Mouse (Mus musculus) liver, adult 2 months (tissue): ENCODE results near the gene Tln2. TPM values are rescaled to one million over a fixed set of nuclear protein-coding genes. Genes with fewer than 3 reads are reported as not detected.

Experiments
- DNase-seq: peaks from one replicate; pipeline ENCODE4 v3.0.0-alpha.2; 2011; ENCODE audit warnings: low read depth, low spot score; ENCODE audit errors: extremely low read depth
- H3K27ac ChIP-seq: fragments of 200-500 bp; replicated peaks from 2 replicates; pipeline ENCODE4 v1.5.1; 2012; ENCODE audit warnings: low read depth, mild to moderate bottlenecking, control low read depth, inconsistent platforms, low read length; ENCODE audit not compliant: insufficient read depth
- H3K27me3 ChIP-seq: fragments of 200-500 bp; 2 replicates; pipeline ENCODE4 v1.6.1; 2012; ENCODE audit warnings: mild to moderate bottlenecking, moderate library complexity, low read length, inconsistent platforms; ENCODE audit not compliant: control insufficient read depth, insufficient read depth
- H3K36me3 ChIP-seq: fragments of 200-500 bp; 2 replicates; pipeline ENCODE4 v1.6.1; 2012; ENCODE audit warnings: low read length, inconsistent platforms; ENCODE audit not compliant: control insufficient read depth, insufficient read depth
- H3K4me1 ChIP-seq: fragments of 200-500 bp; 2 replicates; pipeline ENCODE4 v1.6.1; 2011; ENCODE audit warnings: low read length; ENCODE audit not compliant: control insufficient read depth, insufficient read depth
- H3K4me3 ChIP-seq: fragments of 200-500 bp; 2 replicates; pipeline ENCODE4 v1.5.1; 2011; ENCODE audit warnings: low read depth, mild to moderate bottlenecking, control low read depth, low read length, moderate library complexity; ENCODE audit not compliant: insufficient read depth
- H3K79me2 ChIP-seq: fragments of 200-500 bp; 2 replicates; pipeline ENCODE4 v1.6.1; 2012; ENCODE audit warnings: inconsistent platforms, mild to moderate bottlenecking, low read length, moderate library complexity; ENCODE audit not compliant: control insufficient read depth, insufficient read depth
- H3K9ac ChIP-seq: fragments of 200-500 bp; 2 replicates; pipeline ENCODE4 v1.6.1; 2012; ENCODE audit warnings: low read depth, mild to moderate bottlenecking, control low read depth, inconsistent platforms, low read length
- CTCF ChIP-seq: fragments of 200-500 bp; IDR thresholded peaks from 2 replicates; pipeline ENCODE4 v1.5.1; 2011; ENCODE audit warnings: low read depth, low read length, control low read depth
- POLR2A ChIP-seq: fragments of 200-500 bp; IDR thresholded peaks from 2 replicates; pipeline ENCODE4 v1.6.1; 2011; ENCODE audit warnings: low read length, control low read depth; ENCODE audit not compliant: insufficient read depth; ENCODE audit errors: extremely low read depth
- WGBS: fragments of 180-500 bp; shearing (Covaris S2); methylation state at CpG from one replicate; pipeline ENCODE4 v1.1.7; 2018; 5-methylcytosine and 5-hydroxymethylcytosine counted together
- polyA plus RNA-seq: library from polyadenylated mRNA; depleted of rRNA; stranded (reverse); fragments of >200 nt; gene quantifications from 2 replicates; pipeline ENCODE4 v1.2.3, GENCODE M21; 2012
- total RNA-seq: library from RNA; depleted of rRNA; stranded (reverse); fragments of >200 nt; gene quantifications from 2 replicates; pipeline ENCODE4 v1.2.3, GENCODE M21; 2014

The Tln2 gene
- total and polyA plus RNA-seq, 2 experiments, result 1.9 to 4.6 TPM

DNA sequence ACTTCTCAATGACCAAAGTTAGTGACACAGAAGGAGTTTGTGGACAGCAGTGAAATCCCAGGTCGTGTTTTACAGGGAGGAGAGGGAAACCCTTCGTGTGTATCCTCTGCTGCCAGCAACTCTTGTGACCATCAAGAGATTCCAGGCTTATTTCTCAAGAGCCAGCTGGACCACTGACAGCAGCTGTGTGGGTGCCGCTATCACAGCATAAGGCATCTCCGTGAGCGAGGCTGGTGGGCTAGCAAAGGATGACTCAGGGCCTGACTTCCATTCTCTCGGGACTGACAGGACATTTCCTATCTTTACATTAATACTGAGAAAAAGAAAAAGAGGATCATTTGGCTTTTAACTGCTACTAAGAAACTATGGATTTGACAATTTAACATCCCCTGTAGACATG lies 283.1 kb downstream of the Tln2 start:
- Histone ChIP-seq H3K4me1 (no peaks in the 10 kb centered on the region), H3K27ac (no peak overlapping the region), H3K79me2 (no peaks in the 10 kb centered on the region), H3K36me3 (no peaks in the 10 kb centered on the region; the same call in 1 of the 2 replicates), H3K27me3 (no peaks in the 10 kb centered on the region), H3K9ac (no peak overlapping the region), H3K4me3 (no peak overlapping the region)
- TF ChIP-seq CTCF, result no peak
- no peak for TF ChIP-seq POLR2A
- WGBS, result 93% methylated on average over 6 of the region's 6 CpGs
- DNase-seq, result no peak

DNA sequence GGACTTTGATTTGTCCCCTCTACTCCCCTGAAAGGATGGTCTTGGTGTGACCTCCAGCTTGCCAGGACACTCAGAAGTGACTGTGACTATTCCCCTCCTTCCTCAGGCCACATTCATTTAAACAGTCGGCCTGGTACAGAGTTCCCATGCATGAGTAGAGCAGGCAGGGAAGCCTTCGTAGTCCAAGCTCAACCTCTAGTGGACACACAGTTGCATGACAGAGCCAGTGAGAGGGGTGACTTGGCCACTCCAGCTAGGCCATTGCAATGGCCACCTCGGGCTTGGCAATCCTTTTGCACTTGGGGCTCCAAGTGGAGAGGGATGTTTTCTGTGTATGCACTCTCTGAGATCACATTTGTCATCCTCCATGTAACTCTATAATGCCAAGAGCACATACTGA lies 285.2 kb downstream of the Tln2 start:
- Histone ChIP-seq H3K4me3 (no peak overlapping the region), H3K9ac (no peak overlapping the region), H3K36me3 (no peaks in the 10 kb centered on the region), H3K27ac (no peak overlapping the region), H3K4me1 (no peaks in the 10 kb centered on the region), H3K79me2 (no peaks in the 10 kb centered on the region), H3K27me3 (no peaks in the 10 kb centered on the region)
- TF ChIP-seq POLR2A, result no peak
- TF ChIP-seq CTCF, result peak; percentile 64
- WGBS, result 54% methylated on average over 3 of the region's 3 CpGs
- peak; percentile 8 for DNase-seq

DNA sequence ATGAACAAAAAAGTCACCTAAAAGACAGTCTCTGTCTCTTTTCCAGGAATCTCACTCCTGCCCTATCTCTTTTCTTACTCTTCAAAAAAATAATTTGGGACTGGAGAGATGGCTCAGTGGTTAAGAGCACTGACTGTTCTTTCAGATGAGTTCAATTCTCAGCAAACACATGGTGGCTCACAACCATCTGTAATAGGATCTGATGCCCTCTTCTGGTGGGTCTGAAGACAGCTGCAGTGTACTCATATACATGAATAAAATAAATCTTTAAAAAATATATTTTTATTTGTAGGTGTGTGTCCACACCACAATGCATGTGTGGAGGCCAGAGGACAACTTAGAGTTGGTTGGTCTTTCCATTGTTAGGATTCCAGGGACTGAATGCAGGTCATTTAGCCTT lies 286.1 kb downstream of the Tln2 start:
- no peaks in the 10 kb centered on the region for H3K79me2 ChIP-seq
- no peak overlapping the region for H3K4me3 ChIP-seq
- H3K4me1 ChIP-seq, result no peaks in the 10 kb centered on the region
- no peaks in the 10 kb centered on the region for H3K36me3 ChIP-seq
- DNase-seq, result no peak
- no peak overlapping the region for H3K9ac ChIP-seq
- no peak overlapping the region for H3K27ac ChIP-seq
- TF ChIP-seq POLR2A (no peak), CTCF (peak; percentile 15; the same call in 1 of the 2 replicates)
- H3K27me3 ChIP-seq, result no peaks in the 10 kb centered on the region

DNA sequence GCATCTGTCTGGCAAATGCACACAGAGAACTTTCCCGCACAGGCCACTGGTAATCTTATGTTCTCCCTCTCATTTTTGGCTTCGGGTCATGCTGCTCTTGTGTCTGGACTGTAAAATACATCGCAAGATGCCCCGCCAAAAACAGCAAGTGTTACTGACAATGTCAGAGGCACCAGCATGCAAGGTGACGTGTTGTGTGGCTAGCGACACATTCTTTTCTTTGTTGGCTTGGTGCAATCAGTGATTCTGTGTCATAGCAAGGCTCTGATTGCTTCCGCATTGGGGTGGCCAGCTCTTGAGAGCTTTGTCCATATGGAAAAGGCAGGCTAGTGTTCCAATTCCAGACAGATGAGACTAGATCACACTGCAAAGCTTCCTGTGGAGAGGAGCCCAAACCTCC lies 288.8 kb downstream of the Tln2 start:
- Histone ChIP-seq H3K27me3 (no peaks in the 10 kb centered on the region), H3K27ac (no peak overlapping the region), H3K79me2 (no peaks in the 10 kb centered on the region), H3K36me3 (no peaks in the 10 kb centered on the region), H3K9ac (no peak overlapping the region), H3K4me3 (no peak overlapping the region), H3K4me1 (no peaks in the 10 kb centered on the region)
- TF ChIP-seq POLR2A, result no peak
- WGBS, result 83% methylated on average over 7 of the region's 7 CpGs
- no peak for DNase-seq

DNA sequence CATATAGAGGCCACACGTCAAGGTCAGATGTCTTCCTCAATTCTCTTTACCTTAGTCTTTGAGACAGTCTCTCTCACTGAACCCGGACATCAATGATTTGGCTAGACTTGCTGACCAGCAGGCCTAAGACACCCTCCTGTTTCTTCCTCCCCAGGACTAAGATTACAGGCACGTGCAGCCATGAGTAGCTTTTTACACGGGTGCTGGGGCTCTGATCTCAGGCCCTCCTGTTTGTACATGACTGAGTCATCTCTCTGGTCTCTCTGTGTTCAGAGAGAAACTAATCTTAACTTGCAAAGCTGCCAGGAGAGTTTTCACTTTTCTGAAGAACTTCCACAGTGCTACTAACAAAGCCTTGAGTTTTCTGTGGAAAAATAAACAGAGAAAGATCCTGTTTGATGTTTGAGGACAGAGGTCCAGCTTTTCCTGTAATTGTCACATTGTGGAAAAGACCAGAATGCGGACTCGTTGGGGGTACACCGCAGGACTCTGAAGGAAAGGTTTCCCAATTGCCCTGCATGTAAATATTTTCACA lies 289.4 kb downstream of the Tln2 start:
- no peak for DNase-seq
- H3K36me3 ChIP-seq, result no peaks in the 10 kb centered on the region
- no peak overlapping the region for H3K4me3 ChIP-seq
- no peaks in the 10 kb centered on the region for H3K27me3 ChIP-seq
- TF ChIP-seq POLR2A (no peak), CTCF (no peak)
- no peak overlapping the region for H3K9ac ChIP-seq
- no peaks in the 10 kb centered on the region for H3K4me1 ChIP-seq
- 68% methylated on average over 7 of the region's 7 CpGs for WGBS
- H3K27ac ChIP-seq, result no peak overlapping the region
- no peaks in the 10 kb centered on the region for H3K79me2 ChIP-seq

DNA sequence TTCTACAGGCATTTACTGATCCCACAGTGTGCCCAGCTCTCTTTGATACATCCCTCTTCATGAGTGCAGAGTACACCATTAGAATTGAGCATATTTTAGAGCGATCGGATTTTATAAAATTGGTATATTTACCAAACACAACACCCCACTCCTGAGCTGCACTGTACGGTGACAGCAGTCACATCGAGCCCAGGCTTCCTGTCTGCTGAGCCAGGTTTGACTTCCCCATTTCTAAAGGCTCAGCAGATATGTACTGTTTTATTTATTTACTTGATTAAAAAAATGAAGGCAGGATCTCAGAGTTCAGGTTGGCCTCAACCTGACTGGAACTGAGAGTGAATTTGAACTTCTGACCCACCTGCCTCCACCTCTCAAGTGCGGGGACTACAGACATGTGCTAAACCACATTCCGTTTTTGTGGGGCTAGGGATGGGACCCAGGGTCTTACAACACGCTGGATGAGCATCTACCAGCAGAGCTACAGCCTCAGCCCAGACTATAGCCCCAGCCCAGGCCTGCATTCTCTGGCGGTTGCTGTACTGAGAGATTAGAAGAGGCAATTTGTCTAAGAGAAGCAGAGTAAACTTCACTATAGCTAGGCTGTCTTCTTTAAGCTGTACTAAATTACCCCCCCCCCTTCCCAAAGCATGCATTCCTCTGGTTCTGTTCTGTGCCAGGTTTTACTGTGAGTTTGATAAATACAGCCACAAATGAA lies 292.1 kb downstream of the Tln2 start:
- no peak overlapping the region for H3K4me3 ChIP-seq
- H3K27me3 ChIP-seq, result no peaks in the 10 kb centered on the region
- no peak for DNase-seq
- no peak for TF ChIP-seq CTCF
- TF ChIP-seq POLR2A, result no peak
- 87% methylated on average over 8 of the region's 8 CpGs for WGBS
- H3K9ac ChIP-seq, result no peak overlapping the region
- no peaks in the 10 kb centered on the region for H3K79me2 ChIP-seq
- H3K4me1 ChIP-seq, result no peaks in the 10 kb centered on the region
- H3K27ac ChIP-seq, result no peak overlapping the region
- no peaks in the 10 kb centered on the region for H3K36me3 ChIP-seq
